Mouse (Mus musculus) limb, embryonic 10.5 days (tissue): ENCODE measurements at regions not wholly inside any gene's neighbourhood (a gene's known extent, or its start where the extent isn't known, plus 50 kb on each side); places are given as distances from the start of the nearest gene placed in this dataset.

ENCODE experiments used
- DNase-seq: peaks from one replicate; pipeline ENCODE4 v3.0.0-alpha.2; 2017; ENCODE audit warnings: low spot score
- H3K27ac ChIP-seq: fragments of 300-500 bp; sonication (generic); 2 replicates; pipeline ENCODE4 v1.5.1; 2016; ENCODE audit warnings: mild to moderate bottlenecking
- H3K27me3 ChIP-seq: fragments of 300-500 bp; sonication (generic); 2 replicates; pipeline ENCODE4 v1.6.1; 2016; ENCODE audit warnings: low read depth, mild to moderate bottlenecking; ENCODE audit not compliant: poor library complexity, severe bottlenecking
- H3K36me3 ChIP-seq: fragments of 300-500 bp; sonication (generic); 2 replicates; pipeline ENCODE4 v1.6.1; 2016; ENCODE audit warnings: mild to moderate bottlenecking, moderate library complexity
- H3K4me1 ChIP-seq: fragments of 300-500 bp; sonication (generic); 2 replicates; pipeline ENCODE4 v1.6.1; 2016
- H3K4me3 ChIP-seq: fragments of 300-500 bp; sonication (generic); 2 replicates; pipeline ENCODE4 v1.5.1; 2016; ENCODE audit warnings: mild to moderate bottlenecking, moderate library complexity
- H3K9me3 ChIP-seq: fragments of 300-500 bp; sonication (generic); replicated peaks from 2 replicates; pipeline ENCODE4 v1.6.1; 2016; ENCODE audit warnings: mild to moderate bottlenecking
- whole genome bisulfite sequencing: fragments of 180-500 bp; shearing (Covaris S2); methylation state at CpG from one replicate; pipeline ENCODE4 v1.1.7; 2016; 5-methylcytosine and 5-hydroxymethylcytosine counted together

DNA sequence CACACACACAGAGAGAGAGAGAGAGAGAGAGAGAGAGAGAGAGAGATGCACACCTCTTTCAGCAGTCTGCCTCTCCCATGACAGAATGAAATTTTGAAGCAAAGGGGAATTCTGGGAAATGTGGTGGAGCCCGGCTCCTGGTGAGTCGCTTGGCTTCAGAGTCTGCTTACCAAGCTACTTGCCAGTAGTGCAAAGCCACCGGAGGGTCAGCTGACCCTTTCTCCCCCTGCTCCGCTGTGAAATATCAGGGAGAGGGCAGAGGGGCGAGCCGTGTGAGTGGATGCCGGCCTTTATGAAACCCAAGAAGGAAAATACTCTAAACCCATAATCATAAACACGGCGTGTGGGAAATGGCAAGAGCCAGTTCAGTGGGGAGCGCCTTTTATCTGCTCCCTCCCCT, 84.2 kb upstream of the Gsc start:
- no peak overlapping the region for H3K4me3 ChIP-seq
- peak overlapping the region; percentile 44; the same call in 1 of the 2 replicates for H3K27ac ChIP-seq
- 80% methylated on average over 10 of the region's 10 CpGs for WGBS
- H3K4me1 ChIP-seq = peaks cover 49% of the 10 kb centered on the region
- H3K9me3 ChIP-seq = no peaks in the 10 kb centered on the region
- DNase-seq = no peak
- H3K36me3 ChIP-seq = no peaks in the 10 kb centered on the region
- 0 out of 2 replicates have a peak, but pooled peaks cover 3% of the 10 kb centered on the region for H3K27me3 ChIP-seq

DNA sequence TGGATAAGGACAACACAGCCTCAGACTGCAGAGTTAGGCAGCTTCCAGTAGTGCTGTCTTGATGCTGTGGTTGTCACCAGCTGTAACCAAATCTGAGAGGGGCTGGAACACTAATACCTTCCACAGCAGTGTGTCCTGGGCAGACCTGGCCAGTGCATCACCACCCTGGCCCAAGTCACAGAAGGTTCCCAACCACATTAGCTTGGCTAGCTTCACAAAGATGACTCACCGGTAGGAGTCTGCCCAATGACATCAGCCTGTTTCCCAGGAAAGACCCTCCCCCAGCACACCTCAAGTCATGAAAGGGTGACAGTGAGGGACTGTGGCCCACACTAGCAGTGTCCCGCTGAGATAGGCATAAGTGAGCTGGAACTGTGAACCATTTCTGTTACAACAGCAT, 75.5 kb upstream of the Gsc start:
- WGBS = 84% methylated on average over 2 of the region's 2 CpGs
- H3K9me3 ChIP-seq = no peaks in the 10 kb centered on the region
- no peak for DNase-seq
- H3K4me1 ChIP-seq = peaks cover 19% of the 10 kb centered on the region
- H3K36me3 ChIP-seq = no peaks in the 10 kb centered on the region
- peaks cover 26% of the 10 kb centered on the region; the same call in 1 of the 2 replicates for H3K27me3 ChIP-seq
- H3K27ac ChIP-seq = no peak overlapping the region; the same call in 1 of the 2 replicates
- H3K4me3 ChIP-seq = no peak overlapping the region

DNA sequence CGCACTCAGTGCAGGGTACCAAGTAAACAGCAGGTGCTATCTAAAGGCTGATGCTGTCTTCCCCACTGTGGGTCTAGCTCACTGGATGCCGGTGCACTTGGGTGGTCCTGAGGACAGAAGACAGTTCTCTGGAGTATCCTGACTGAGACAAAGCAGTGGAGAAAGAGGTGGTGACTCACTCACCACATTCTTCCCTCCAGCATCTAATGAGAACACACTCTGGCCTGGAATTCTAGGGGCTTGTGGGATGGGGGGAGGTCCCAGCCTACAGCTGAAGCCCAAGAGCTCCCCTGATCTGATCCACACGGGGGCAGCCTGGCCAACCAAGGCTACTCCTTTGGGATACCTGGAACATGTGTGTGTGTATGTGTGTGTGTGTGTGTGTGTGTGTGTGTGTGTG, 74.4 kb upstream of the Gsc start:
- 76% methylated on average over 3 of the region's 3 CpGs for WGBS
- Histone ChIP-seq H3K27me3 (peaks cover 26% of the 10 kb centered on the region; the same call in 1 of the 2 replicates), H3K36me3 (no peaks in the 10 kb centered on the region), H3K4me3 (no peak overlapping the region), H3K4me1 (peaks cover 13% of the 10 kb centered on the region; the same call in 1 of the 2 replicates), H3K9me3 (no peaks in the 10 kb centered on the region), H3K27ac (no peak overlapping the region)
- DNase-seq = no peak

DNA sequence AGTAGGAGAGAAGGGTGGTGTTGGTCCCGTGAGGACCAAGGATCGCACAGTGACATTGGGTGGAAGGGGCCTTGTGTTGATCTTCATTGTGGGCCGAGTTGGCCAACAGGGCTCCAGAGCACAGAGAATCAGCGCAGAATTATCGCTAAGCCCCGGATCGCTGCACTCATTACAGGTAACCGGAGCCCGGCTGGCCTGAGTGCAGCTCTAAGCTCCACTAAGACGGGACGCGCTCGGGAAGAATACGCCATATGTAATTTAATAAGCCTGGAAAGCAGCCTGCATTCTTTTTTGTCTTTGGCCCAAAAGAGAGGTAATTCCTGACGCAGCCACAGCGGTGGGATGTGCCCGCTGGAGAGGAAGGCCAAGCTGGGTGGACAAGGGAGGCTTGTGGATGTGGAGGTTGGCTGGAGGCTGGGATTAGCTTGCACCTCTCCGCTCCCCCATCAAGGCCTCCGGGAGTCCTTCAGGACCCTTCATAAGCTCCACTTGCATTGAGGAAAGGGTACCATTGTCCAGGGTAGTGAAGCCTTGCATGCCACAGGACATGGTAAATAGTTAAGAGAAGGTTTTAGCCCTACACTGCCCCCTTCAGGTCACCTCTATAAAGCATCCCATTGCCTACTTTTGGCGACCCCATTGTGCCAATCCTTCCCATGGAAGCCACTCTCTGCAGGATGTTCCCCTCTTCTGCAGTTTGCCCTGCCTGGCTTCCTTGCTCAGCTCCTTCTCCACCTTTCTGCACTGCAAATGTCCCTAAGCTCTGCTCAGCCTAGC, 73.1 kb upstream of the Gsc start:
- Histone ChIP-seq H3K27ac (no peak overlapping the region), H3K27me3 (peaks cover 26% of the 10 kb centered on the region; the same call in 1 of the 2 replicates), H3K4me3 (no peak overlapping the region), H3K36me3 (no peaks in the 10 kb centered on the region), H3K9me3 (no peaks in the 10 kb centered on the region), H3K4me1 (peaks cover 11% of the 10 kb centered on the region; the same call in 1 of the 2 replicates)
- 89% methylated on average over 20 of the region's 20 CpGs for WGBS
- DNase-seq = no peak

DNA sequence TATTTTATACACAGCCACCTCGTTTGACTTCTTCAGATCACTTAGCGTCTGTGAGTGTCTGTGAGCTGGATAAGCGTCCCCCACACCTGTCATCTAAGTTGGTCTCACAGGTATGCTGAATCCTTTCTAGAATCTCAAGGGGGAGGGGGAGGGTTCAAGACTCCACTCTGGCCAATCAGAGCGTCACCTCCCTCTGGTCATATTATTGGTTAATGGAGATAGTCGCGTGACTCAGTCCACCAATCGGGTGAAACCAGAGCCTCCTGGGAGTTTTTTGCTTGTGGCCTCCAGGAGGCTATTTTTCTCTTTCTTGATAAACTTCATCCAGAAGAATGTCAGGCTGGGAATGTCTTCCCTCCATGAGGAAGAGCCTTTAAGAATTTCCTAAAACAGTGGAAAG, 66.8 kb upstream of the Gsc start:
- Histone ChIP-seq H3K27ac (no peak overlapping the region), H3K4me1 (peaks cover 8% of the 10 kb centered on the region; the same call in 1 of the 2 replicates), H3K36me3 (no peaks in the 10 kb centered on the region), H3K27me3 (no peaks in the 10 kb centered on the region), H3K9me3 (no peaks in the 10 kb centered on the region), H3K4me3 (no peak overlapping the region)
- 94% methylated on average over 7 of the region's 7 CpGs for WGBS
- DNase-seq = no peak

DNA sequence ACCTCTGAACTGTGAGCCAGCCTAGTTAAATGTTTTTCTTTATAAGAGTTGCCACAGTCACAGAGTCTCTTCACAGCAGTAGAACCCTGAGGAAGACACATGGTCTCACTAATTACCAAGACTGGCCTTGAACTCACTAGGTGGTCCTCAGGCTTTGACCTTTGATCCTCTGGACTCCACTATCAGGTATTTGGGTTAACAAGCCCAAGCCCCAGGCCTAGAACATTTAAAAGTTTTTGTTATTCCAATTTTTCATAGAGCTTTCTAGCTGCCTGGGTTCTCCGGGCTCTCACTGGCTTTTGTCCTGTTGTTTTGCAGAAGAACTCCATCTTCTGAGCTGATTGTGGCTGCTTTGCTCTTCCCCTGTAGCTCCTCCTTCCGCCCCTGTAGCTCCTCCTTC, 65.3 kb upstream of the Gsc start:
- no peaks in the 10 kb centered on the region for H3K36me3 ChIP-seq
- no peak overlapping the region for H3K27ac ChIP-seq
- no peaks in the 10 kb centered on the region for H3K27me3 ChIP-seq
- DNase-seq = no peak
- H3K4me1 ChIP-seq = peaks cover 8% of the 10 kb centered on the region; the same call in 1 of the 2 replicates
- no peak overlapping the region for H3K4me3 ChIP-seq
- no peaks in the 10 kb centered on the region for H3K9me3 ChIP-seq
- WGBS = 91% methylated on average over 2 of the region's 2 CpGs

DNA sequence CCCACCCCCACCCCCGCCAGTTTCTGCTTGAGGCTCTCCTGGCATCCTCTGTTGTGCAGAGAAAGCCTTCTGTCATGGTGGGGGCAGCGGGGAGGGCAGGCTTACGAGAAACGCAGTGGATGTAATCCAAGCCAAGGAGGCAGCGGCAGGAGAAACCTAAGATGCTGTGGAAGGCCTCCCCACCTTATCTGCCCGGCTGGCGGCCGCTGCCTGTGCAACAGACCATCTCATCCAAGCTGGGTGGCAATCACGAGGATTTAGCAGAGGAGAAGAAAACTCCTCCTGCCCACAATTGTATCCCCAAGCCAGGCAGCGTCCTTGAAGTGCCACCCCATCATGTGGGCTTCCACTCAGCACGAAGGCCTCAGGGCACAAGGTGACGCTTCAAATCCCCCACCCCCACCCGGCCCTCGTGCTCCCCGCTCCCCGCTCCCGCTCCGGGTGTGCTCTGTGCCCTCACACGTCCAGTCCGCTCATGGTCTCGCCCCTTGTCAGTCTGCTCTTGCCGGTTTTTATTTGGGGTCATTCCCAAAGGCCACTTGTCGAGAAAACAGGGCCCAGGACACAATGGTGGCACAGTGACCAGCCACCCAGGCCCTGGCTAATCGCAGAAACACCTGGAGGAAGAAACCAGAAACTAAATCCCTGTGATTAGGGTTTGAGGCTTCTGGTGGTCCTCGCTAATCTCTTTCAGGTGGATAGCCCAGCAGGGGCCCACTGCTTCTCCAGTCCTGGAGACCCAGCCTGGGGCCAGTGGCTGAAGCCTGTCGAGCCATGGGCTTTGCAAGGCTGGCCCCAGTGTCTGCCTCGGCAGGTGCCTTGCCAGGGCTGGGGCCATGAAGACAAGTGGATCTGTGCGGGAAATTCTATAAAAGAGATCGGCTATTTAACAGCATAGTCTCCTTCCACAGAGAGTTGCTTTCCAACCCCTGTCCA, 58.6 kb upstream of the Gsc start:
- DNase-seq = peak; percentile 49
- Histone ChIP-seq H3K9me3 (no peaks in the 10 kb centered on the region), H3K27me3 (peaks cover 29% of the 10 kb centered on the region), H3K4me3 (0 out of 2 replicates have a peak overlapping the region, but pooled peaks have one; percentile 24), H3K27ac (peak overlapping the region; percentile 53), H3K4me1 (peaks cover 28% of the 10 kb centered on the region), H3K36me3 (no peaks in the 10 kb centered on the region)
- 23% methylated on average over 29 of the region's 29 CpGs for WGBS

DNA sequence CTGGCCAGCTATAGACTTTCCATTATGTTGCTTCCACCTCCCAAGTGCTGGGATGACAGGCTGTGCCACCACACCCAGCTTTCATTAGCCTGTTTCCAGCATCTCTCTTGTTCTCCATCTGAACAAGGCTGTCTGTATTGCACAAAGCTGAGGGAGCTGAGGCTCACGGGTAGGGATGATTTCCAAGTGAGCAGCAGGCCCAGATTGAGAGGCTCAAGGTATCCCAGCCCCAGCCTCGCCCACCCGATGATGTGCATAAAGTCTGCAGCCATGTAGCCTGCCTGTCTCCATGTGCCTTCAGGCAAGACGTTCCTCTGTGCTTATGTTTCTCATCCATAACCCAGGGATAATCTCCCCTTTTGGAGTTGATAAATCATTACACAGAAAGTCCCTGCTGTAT, 57.5 kb upstream of the Gsc start:
- Histone ChIP-seq H3K36me3 (no peaks in the 10 kb centered on the region), H3K4me3 (no peak overlapping the region), H3K4me1 (peaks cover 24% of the 10 kb centered on the region), H3K9me3 (no peaks in the 10 kb centered on the region; the same call in 1 of the 2 replicates), H3K27ac (no peak overlapping the region), H3K27me3 (peaks cover 29% of the 10 kb centered on the region)
- WGBS = 83% methylated on average over 4 of the region's 4 CpGs
- DNase-seq = no peak
